ENCODE assay signal across 22 mouse cellular contexts in the genomic region with DNA sequence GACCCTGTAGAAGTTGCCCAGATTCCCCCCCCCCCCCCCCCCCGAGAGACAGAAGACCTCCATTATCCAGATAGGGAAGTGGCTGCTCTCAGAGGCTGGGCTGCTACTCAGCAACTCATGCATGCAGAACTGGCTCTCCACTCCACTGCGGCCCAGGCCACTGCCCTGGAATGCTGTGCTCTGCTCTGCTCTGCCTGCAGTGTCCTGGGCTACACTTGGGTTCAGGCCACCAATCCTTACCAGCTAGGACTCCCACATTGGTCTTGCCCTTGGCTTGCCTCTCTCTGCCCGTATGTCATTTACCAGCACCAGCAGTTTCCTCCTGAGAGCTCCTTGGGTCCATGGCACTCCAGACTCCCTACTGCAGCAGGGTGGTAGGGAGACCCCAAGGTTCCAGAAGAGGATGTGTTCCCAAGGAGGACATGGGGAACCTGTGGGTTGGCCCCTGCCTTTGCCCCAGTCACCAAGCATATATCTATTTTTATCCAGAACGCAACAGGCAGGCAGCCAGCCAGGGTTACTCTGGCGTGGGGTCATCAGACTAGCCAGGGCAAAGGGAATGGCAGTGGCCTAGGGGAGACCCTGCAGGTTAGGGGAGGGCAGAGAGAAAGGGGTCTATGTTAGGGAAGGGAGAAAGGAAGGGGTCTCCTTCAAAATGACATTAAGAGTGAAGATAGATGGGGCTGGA. TPM values are rescaled to one million over a fixed set of nuclear protein-coding genes. Genes with fewer than 3 reads are reported as not detected.
DNase-seq lines count a peak whose midpoint lies in the region; TF ChIP-seq lines count a peak whose summit lies in the region.
"Had no signal": no experiment of that assay in that cellular context is flagged by ENCODE, and none has a peak within 500 bp of the region (broad histone marks: within the 10 kb centered on the region; RNA-seq: fewer than 3 reads in every experiment).

No protein-coding gene starts in this region.

- H3K9ac ChIP-seq in heart, adult 2 months (ENCODE audit: low read depth, low read length) = no peak overlapping the region; the same call in 1 of the 2 replicates
- H3K9ac ChIP-seq: heart, embryonic 13.5 days; hindbrain, embryonic 13.5 days; limb, embryonic 12.5 days; liver, embryonic 14.5 days; lung, embryonic 15.5 days had no signal

- intact Hi-C loops in heart, adult 2 months (cut with DNase I) = no loop called here

- H3K27ac ChIP-seq in heart, adult 2 months = peak overlapping the region; percentile 77
- 0 out of 2 replicates have a peak overlapping the region, but pooled peaks have one; percentile 69 for H3K27ac ChIP-seq in embryonic facial prominence, embryonic 10.5 days (replicated peaks)
- H3K27ac ChIP-seq: heart, embryonic 13.5 days; hindbrain, embryonic 13.5 days; limb, embryonic 12.5 days; liver, embryonic 14.5 days; lung, embryonic 15.5 days had no signal

- WGBS in heart, adult 2 months = 41% methylated on average over 5 of the region's 5 CpGs
- WGBS in embryonic facial prominence, embryonic 10.5 days = 72% methylated on average over 5 of the region's 5 CpGs

- no peaks in the 10 kb centered on the region for H3K36me3 ChIP-seq in heart, adult 2 months (ENCODE audit: control insufficient read depth, insufficient read depth, low read length)
- H3K36me3 ChIP-seq in embryonic facial prominence, embryonic 10.5 days (replicated peaks) = no peaks in the 10 kb centered on the region
- H3K36me3 ChIP-seq: heart, embryonic 13.5 days; hindbrain, embryonic 13.5 days; limb, embryonic 12.5 days; lung, embryonic 15.5 days had no signal

- H3K79me2 ChIP-seq in heart, adult 2 months (replicated peaks; ENCODE audit: control insufficient read depth, insufficient read depth, low read length) = no peaks in the 10 kb centered on the region

- TF ChIP-seq CTCF in heart, adult 2 months (IDR thresholded peaks at IDR 0.05) = no peak

- no peak for TF ChIP-seq POLR2A in heart, adult 2 months (IDR thresholded peaks at IDR 0.05; ENCODE audit: insufficient read depth, low read depth, low read length)

- DNase-seq in heart, adult 2 months = peak in 1 of 2 experiments; percentile 58
- no peak for DNase-seq in heart, postnatal 4 days
- peak; percentile 51 for DNase-seq in kidney, adult 18-20 months
- DNase-seq in kidney, postnatal 10 days = no peak
- DNase-seq in embryonic facial prominence, embryonic 10.5 days (ENCODE audit: low spot score) = no peak
- peak; percentile 63 for DNase-seq in kidney, postnatal 14 days
- DNase-seq in spleen, adult 12 weeks (ENCODE audit: low spot score) = no peak
- DNase-seq in layer of hippocampus, adult 8-10 months (ENCODE audit: low spot score in 2 of 2) = no peak
- DNase-seq: adrenal gland, adult 2 months; cerebellum, adult 11 months; cerebellum, postnatal 14 days; gastrocnemius, postnatal 14 days; layer of hippocampus, adult 9-11 months; lung, postnatal 4 days; retina, postnatal 1 day; thymus, adult 2 months had no signal

- no peak overlapping the region for H3K4me3 ChIP-seq in heart, adult 2 months
- no peak overlapping the region for H3K4me3 ChIP-seq in embryonic facial prominence, embryonic 10.5 days
- H3K4me3 ChIP-seq: heart, embryonic 13.5 days; hindbrain, embryonic 13.5 days; limb, embryonic 12.5 days; lung, embryonic 15.5 days had no signal

- H3K9me3 ChIP-seq in embryonic facial prominence, embryonic 10.5 days = no peaks in the 10 kb centered on the region
- H3K9me3 ChIP-seq: heart, embryonic 13.5 days; hindbrain, embryonic 13.5 days; limb, embryonic 12.5 days; lung, embryonic 15.5 days had no signal

- TF ChIP-seq EP300 in heart, adult 2 months (IDR thresholded peaks at IDR 0.05; ENCODE audit: insufficient read depth, low read depth, low read length) = no peak

- no peaks in the 10 kb centered on the region for H3K27me3 ChIP-seq in heart, adult 2 months (ENCODE audit: control insufficient read depth, insufficient read depth, low read length)
- peaks cover 38% of the 10 kb centered on the region; the same call in 1 of the 2 replicates for H3K27me3 ChIP-seq in embryonic facial prominence, embryonic 10.5 days (replicated peaks; ENCODE audit: low read depth, poor library complexity, severe bottlenecking)
- H3K27me3 ChIP-seq: heart, embryonic 13.5 days; hindbrain, embryonic 13.5 days; lung, embryonic 15.5 days had no signal

- peaks cover 16% of the 10 kb centered on the region for H3K4me1 ChIP-seq in heart, adult 2 months (ENCODE audit: control insufficient read depth, insufficient read depth, low read length)
- peaks cover 79% of the 10 kb centered on the region for H3K4me1 ChIP-seq in embryonic facial prominence, embryonic 10.5 days

RNA-seq across cellular contexts. Expression of a gene that starts 16.2 kb away (rescaled TPM):
- total RNA-seq in heart, adult 2 months (2021) = 100 to 1,000 TPM; 629 to 748 TPM
- polyA plus RNA-seq in heart, adult 2 months (2012; rRNA removed) = 329 and 365 TPM in 2 replicates
- 100 to 1,000 TPM; 463 to 468 TPM for total RNA-seq in heart, postnatal 4 days (2021)
- polyA plus RNA-seq in embryonic facial prominence, embryonic 10.5 days (2016; fragmentation: Nextera tagmentation; extraction: Ambion mirVana) = 27.4 and 30.4 TPM in 2 replicates
- 10 to 100 TPM; 44.4 to 54.8 (median 47.4) TPM for total RNA-seq in layer of hippocampus, adult 8-10 months (2022)

RNA-seq across cellular contexts. Expression of a gene that starts 17.3 kb away (rescaled TPM):
- 1 to 10 TPM; 1.1 to 1.2 TPM for total RNA-seq in heart, adult 2 months (2021)
- polyA plus RNA-seq in heart, adult 2 months (2012; rRNA removed) = 0.59 and 1.0 TPM in 2 replicates
- 1 to 10 TPM; 1.1 to 1.2 TPM for total RNA-seq in heart, postnatal 4 days (2021)
- polyA plus RNA-seq in embryonic facial prominence, embryonic 10.5 days (2016; fragmentation: Nextera tagmentation; extraction: Ambion mirVana) = 0.06 and 0.15 TPM in 2 replicates
- total RNA-seq in layer of hippocampus, adult 8-10 months (2022) = under 1 TPM in 1 of 4 experiments, not detected in 3; 0.25 TPM
- total RNA-seq: left cerebral cortex, adult 8-10 months had no signal

RNA-seq across cellular contexts. Expression of a gene that starts 45.7 kb away (rescaled TPM):
- under 1 TPM; 0.14 to 0.52 TPM for total RNA-seq in heart, adult 2 months (2021)
- polyA plus RNA-seq in heart, adult 2 months (2012; rRNA removed) = 0.82 and 1.3 TPM in 2 replicates
- total RNA-seq in heart, postnatal 4 days (2021) = under 1 TPM; 0.11 to 0.17 TPM
- 0.05 and 0.22 TPM in 2 replicates for polyA plus RNA-seq in embryonic facial prominence, embryonic 10.5 days (2016; fragmentation: Nextera tagmentation; extraction: Ambion mirVana)
- total RNA-seq in layer of hippocampus, adult 8-10 months (2022) = not detected
- total RNA-seq: gastrocnemius, postnatal 14 days had no signal
- polyA plus RNA-seq: adrenal gland, adult 2 months; heart, embryonic 13.5 days had no signal

Comparison
In these comparisons a context has a peak if more than half of its experiments do, and no peak if none do; other contexts are left out.
1. DNase-seq: peak in kidney, adult 18-20 months (single experiment) and kidney, postnatal 14 days (single experiment); none in heart, postnatal 4 days (single experiment), kidney, postnatal 10 days (single experiment), embryonic facial prominence, embryonic 10.5 days (single experiment), spleen, adult 12 weeks (single experiment) and layer of hippocampus, adult 8-10 months (0 of 2).
2. RNA of a gene that starts 16.2 kb away (total RNA-seq): 629 to 748 TPM in heart, adult 2 months and 463 to 468 TPM in heart, postnatal 4 days; 44.4 to 54.8 TPM in layer of hippocampus, adult 8-10 months; every median in the first group is over 4 times any median in the second.